Mouse (Mus musculus) bone marrow, adult 2 months (tissue): Measurements from ENCODE around the gene Fam209.

ENCODE experiments used
- CTCF ChIP-seq: fragments of 200-500 bp; IDR thresholded peaks from 2 replicates; pipeline ENCODE4 v1.5.1; 2011; ENCODE audit warnings: low read length, control low read depth; ENCODE audit not compliant: control insufficient read depth, insufficient read depth
- POLR2A ChIP-seq: fragments of 200-500 bp; IDR thresholded peaks from 2 replicates; pipeline ENCODE4 v1.6.1; 2011; ENCODE audit warnings: low read depth, mild to moderate bottlenecking, control low read depth, low read length, borderline replicate concordance; ENCODE audit not compliant: control insufficient read depth

DNA sequence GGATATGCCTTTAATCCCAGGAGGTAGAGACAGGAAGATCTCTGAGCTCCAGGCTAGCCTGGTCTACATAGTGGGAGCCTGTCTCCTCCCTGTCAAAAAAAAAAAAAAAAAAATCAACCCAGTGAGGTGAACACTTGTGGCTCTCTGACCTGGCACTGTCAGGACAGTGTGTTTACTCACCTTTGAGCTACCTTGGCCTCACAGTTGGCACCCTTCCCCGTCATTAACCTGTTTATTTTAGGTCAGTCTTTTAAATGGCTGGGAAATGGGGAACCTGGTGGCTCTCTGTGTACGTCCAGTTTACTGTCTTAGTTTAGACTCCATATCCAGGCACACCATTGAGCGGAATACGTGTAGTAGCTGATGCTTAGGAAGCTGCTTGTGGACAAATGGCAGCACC lies 20.3 kb upstream of the Fam209 start:
- no peak for TF ChIP-seq POLR2A
- no peak for TF ChIP-seq CTCF
